Mouse (Mus musculus) midbrain, embryonic 15.5 days (tissue): Measurements from ENCODE around the gene G430095P16Rik. TPM values are rescaled to one million over a fixed set of nuclear protein-coding genes. Genes with fewer than 3 reads are reported as not detected.

Source experiments
- ATAC-seq: fragments of 200-750 bp; cut with Nextera tagmentation; replicated peaks from 2 replicates; pipeline ENCODE4 v1.8.0; 2017; ENCODE audit warnings: moderate TSS enrichment
- H3K27ac ChIP-seq: fragments of 300-500 bp; sonication (generic); 2 replicates; pipeline ENCODE4 v1.5.1; 2015; ENCODE audit warnings: mild to moderate bottlenecking, inconsistent platforms
- H3K27me3 ChIP-seq: fragments of 300-500 bp; sonication (generic); replicated peaks from 2 replicates; pipeline ENCODE4 v1.6.1; 2015; ENCODE audit warnings: inconsistent platforms
- H3K36me3 ChIP-seq: fragments of 300-500 bp; sonication (generic); replicated peaks from 2 replicates; pipeline ENCODE4 v1.6.1; 2015; ENCODE audit warnings: inconsistent platforms
- H3K4me1 ChIP-seq: fragments of 300-500 bp; sonication (generic); 2 replicates; pipeline ENCODE4 v1.6.1; 2015; ENCODE audit warnings: inconsistent platforms
- H3K4me2 ChIP-seq: fragments of 300-500 bp; sonication (generic); 2 replicates; pipeline ENCODE4 v1.6.1; 2015; ENCODE audit warnings: inconsistent platforms, mild to moderate bottlenecking, moderate library complexity
- H3K4me3 ChIP-seq: fragments of 300-500 bp; sonication (generic); 2 replicates; pipeline ENCODE4 v1.5.1; 2015; ENCODE audit warnings: mild to moderate bottlenecking, inconsistent platforms
- H3K9ac ChIP-seq: fragments of 300-500 bp; sonication (generic); 2 replicates; pipeline ENCODE4 v1.6.1; 2015; ENCODE audit warnings: mild to moderate bottlenecking, inconsistent platforms
- H3K9me3 ChIP-seq: fragments of 300-500 bp; sonication (generic); 2 replicates; pipeline ENCODE4 v1.6.1; 2016; ENCODE audit warnings: inconsistent platforms
- WGBS: fragments of 180-500 bp; shearing (Covaris S2); methylation state at CpG from one replicate; pipeline ENCODE4 v1.1.7; 2015; ENCODE audit warnings: mixed read lengths; 5-methylcytosine and 5-hydroxymethylcytosine counted together
- polyA plus RNA-seq: library from polyadenylated mRNA; unstranded; fragments of >200 nt; fragmentation: Nextera tagmentation; extraction: Ambion mirVana; gene quantifications from 2 replicates; pipeline ENCODE4 v1.2.1, GENCODE M21; 2015

Gene G430095P16Rik
- polyA plus RNA-seq, 1 experiment from 2014 or later, result 0.97 TPM

- Histone ChIP-seq H3K4me2 (no peak overlapping the region), H3K9me3 (no peaks in the 10 kb centered on the region), H3K27ac (no peak overlapping the region), H3K36me3 (no peaks in the 10 kb centered on the region), H3K4me1 (peaks cover 72% of the 10 kb centered on the region), H3K27me3 (peaks cover 69% of the 10 kb centered on the region), H3K9ac (no peak overlapping the region), H3K4me3 (no peak overlapping the region)
- 34% methylated on average over 13 of the region's 13 CpGs for WGBS
- no peak for ATAC-seq
Observed at GRCm38 (mm10) chr8:84740895-84741843, 18.4 kb downstream of the G430095P16Rik start.

- no peak overlapping the region for H3K4me3 ChIP-seq
- H3K27ac ChIP-seq, result peak overlapping the region; percentile 64
- H3K9ac ChIP-seq, result no peak overlapping the region; the same call in 1 of the 2 replicates
- H3K36me3 ChIP-seq, result no peaks in the 10 kb centered on the region
- H3K27me3 ChIP-seq, result peaks cover 69% of the 10 kb centered on the region
- no peaks in the 10 kb centered on the region for H3K9me3 ChIP-seq
- peak; percentile 15; the same call in 1 of the 2 replicates for ATAC-seq
- 6% methylated on average over 32 of the region's 32 CpGs for WGBS
- H3K4me1 ChIP-seq, result peaks cover 75% of the 10 kb centered on the region
- H3K4me2 ChIP-seq, result peak overlapping the region; percentile 10; the same call in 1 of the 2 replicates
Observed at GRCm38 (mm10) chr8:84742171-84743053, 19.6 kb downstream of the G430095P16Rik start.

DNA sequence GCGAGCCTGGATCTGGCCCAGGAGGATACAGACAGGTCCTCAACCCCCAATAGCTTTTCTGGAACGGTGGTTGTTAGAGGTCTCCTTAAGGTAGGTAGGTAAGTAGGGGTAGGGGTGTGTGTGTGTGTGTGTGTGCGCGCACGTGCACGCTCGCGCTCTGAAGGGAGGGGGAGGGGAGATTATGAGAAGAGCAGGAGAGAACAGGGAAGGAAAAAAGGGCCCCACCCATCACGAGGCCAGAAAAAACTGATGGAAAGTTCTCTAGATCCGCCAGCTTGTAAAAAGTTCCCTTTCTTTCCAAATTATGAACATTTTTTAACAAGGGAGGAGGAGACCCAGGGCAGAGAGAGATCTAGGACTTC, 20.2 kb downstream of the G430095P16Rik start:
- peak overlapping the region; percentile 64 for H3K27ac ChIP-seq

DNA sequence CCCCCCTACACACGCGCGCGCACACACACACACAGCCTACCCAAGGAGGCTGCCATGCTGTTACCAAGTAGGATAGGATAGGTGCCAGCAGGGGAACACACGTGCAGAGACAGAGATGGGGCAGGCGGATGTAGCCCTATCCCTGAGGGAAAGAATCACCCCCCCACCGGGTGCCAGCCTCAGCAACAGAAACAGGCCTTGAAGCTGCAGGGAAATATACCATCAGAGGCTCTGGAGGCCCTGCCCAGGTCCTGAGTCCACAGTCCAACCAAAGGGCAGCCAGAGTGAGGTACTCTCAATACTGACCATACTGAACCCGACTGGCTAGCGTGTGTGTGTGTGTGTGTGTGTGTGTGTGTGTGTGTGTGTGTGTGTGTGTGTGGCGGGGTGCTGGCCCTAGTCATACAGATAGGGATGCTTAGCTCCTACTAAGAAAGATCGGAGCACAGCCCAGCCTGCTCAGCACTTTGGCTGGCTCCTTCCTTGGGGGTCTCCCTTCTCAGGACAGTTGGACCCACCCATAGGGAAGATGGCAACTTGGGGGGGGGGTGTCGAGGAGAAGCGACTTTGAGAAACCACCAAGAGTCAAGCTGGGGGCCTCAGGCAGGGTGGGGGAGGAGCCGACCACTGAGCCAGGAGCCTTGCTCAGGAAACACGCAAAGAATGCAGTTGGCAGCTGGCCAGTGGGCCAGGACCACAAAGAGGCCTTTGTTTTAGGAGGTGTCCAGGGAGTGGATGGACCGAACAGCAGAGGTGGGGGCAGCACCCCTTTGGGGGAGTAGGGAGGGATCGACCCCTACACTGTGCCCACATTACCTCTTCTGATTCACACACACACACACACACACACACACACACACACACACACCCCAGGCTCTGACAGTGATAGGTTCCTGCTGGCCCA, 21.0 kb downstream of the G430095P16Rik start:
- Histone ChIP-seq H3K4me2 (no peak overlapping the region), H3K27ac (peak overlapping the region; percentile 64), H3K27me3 (peaks cover 66% of the 10 kb centered on the region), H3K9ac (no peak overlapping the region), H3K4me3 (no peak overlapping the region), H3K9me3 (no peaks in the 10 kb centered on the region), H3K4me1 (peaks cover 63% of the 10 kb centered on the region), H3K36me3 (no peaks in the 10 kb centered on the region)
- WGBS, result 6% methylated on average over 17 of the region's 17 CpGs
- peak; percentile 71 for ATAC-seq

More for the DNA sequence above, 20.2 kb downstream of the G430095P16Rik start:
- ATAC-seq, result no peak
- Histone ChIP-seq H3K4me3 (no peak overlapping the region), H3K9me3 (no peaks in the 10 kb centered on the region), H3K27me3 (peaks cover 69% of the 10 kb centered on the region), H3K36me3 (no peaks in the 10 kb centered on the region), H3K9ac (no peak overlapping the region), H3K4me2 (peak overlapping the region; percentile 10; the same call in 1 of the 2 replicates), H3K4me1 (peaks cover 69% of the 10 kb centered on the region)
- 8% methylated on average over 10 of the region's 10 CpGs for WGBS

DNA sequence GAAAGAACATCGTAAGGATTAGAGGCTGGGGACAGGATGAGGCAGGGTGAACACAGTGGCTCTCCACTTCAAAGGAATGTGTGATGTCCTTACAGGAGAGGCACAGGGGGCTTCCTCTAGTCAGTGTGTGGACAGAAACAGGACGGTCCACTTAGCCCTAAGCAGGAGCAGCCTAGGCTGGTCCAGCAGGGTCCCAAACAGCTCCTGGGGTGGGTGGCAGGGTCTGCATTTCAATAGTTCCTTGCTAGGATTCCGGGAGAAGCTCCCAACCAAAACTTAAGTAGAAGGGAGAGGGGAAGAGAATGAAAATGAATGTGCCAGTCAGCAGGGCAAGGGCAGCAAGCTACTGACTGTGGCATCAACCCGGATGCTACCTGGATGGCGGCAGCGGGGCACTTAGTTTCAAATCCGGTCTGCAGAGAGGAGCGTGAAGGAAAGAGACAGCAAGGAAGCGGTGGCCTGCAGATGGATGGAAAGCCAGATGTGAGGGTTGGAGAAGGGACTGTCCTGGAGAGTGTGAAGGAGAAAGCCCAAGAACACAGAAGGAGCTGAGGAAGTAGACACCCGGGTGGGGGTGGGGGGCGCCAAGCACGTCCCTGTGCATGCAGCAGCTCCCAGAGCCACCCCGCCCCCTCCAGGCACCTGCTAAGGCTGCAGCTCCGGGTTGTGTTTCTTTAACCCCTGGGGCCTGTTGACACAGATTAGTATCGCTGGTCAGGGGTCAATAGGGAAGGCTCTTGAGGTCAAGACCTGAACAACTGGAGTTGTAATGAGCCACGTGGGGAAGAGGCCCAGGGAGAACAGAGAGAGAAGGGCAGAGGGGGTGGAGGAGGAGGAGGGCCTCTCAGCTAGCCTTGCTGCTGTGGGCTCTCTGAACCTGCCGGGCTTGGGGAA, 22.5 kb downstream of the G430095P16Rik start:
- no peaks in the 10 kb centered on the region for H3K36me3 ChIP-seq
- H3K4me3 ChIP-seq, result no peak overlapping the region
- H3K4me2 ChIP-seq, result no peak overlapping the region
- 7% methylated on average over 17 of the region's 17 CpGs for WGBS
- peaks cover 63% of the 10 kb centered on the region for H3K27me3 ChIP-seq
- no peak for ATAC-seq
- no peak overlapping the region for H3K9ac ChIP-seq
- peak overlapping the region; percentile 63; the same call in 1 of the 2 replicates for H3K27ac ChIP-seq
- H3K4me1 ChIP-seq, result peaks cover 56% of the 10 kb centered on the region
- H3K9me3 ChIP-seq, result no peaks in the 10 kb centered on the region

GRCm38 (mm10) chr8:84749519-84749918, 26.7 kb downstream of the G430095P16Rik start:
- ATAC-seq, result no peak
- Histone ChIP-seq H3K27me3 (peaks cover 38% of the 10 kb centered on the region), H3K9ac (no peak overlapping the region)

DNA sequence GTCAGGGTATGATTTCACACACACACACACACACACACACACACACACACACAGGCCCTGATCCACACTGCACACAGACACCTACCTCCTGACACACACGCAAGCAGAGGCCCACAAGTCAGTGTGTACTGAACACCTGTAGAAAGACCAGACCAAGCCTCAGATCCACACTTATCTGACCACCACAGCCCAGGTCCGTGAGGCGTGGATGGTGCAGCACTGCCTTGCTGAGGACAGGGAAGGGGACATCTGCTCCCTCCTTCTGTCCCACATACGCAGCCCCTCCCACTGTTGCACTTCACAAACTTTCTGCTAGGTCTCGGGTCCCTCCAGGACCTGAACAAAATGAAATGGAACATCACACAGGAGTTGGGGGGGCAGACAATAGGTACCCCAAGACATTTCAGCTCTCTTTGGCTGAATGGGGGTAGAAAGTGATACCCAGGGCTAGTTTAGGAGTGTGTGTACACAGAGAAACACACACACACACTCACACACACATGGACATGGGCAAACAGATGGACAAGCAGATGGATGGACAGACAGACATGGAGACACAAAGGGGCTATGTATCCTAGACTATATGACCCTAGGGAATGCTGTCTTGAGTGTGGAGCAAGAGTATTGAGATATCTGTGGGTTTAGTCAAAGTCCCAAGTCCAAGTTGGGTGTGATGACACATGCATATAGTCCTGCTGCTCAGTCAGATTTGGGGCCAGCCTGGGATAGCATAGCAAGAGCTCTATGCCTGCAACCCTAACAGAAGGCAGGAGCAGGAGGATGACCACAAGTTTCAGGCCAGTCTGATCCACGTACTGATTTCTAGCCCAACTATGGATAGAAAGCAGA, 30.2 kb downstream of the G430095P16Rik start:
- Histone ChIP-seq H3K4me1 (peaks cover 10% of the 10 kb centered on the region; the same call in 1 of the 2 replicates), H3K9me3 (no peaks in the 10 kb centered on the region), H3K36me3 (no peaks in the 10 kb centered on the region), H3K4me2 (no peak overlapping the region), H3K4me3 (no peak overlapping the region), H3K27ac (no peak overlapping the region), H3K27me3 (peaks cover 25% of the 10 kb centered on the region), H3K9ac (no peak overlapping the region)
- no peak for ATAC-seq
- 84% methylated on average over 6 of the region's 6 CpGs for WGBS

More at GRCm38 (mm10) chr8:84749519-84749918, 26.7 kb downstream of the G430095P16Rik start:
- 0 out of 2 replicates have a peak overlapping the region, but pooled peaks have one; percentile 25 for H3K27ac ChIP-seq
- no peak overlapping the region for H3K4me2 ChIP-seq
- 69% methylated on average over 16 of the region's 16 CpGs for WGBS
- no peaks in the 10 kb centered on the region for H3K36me3 ChIP-seq
- H3K9me3 ChIP-seq, result no peaks in the 10 kb centered on the region
- H3K4me1 ChIP-seq, result peaks cover 31% of the 10 kb centered on the region
- no peak overlapping the region for H3K4me3 ChIP-seq

DNA sequence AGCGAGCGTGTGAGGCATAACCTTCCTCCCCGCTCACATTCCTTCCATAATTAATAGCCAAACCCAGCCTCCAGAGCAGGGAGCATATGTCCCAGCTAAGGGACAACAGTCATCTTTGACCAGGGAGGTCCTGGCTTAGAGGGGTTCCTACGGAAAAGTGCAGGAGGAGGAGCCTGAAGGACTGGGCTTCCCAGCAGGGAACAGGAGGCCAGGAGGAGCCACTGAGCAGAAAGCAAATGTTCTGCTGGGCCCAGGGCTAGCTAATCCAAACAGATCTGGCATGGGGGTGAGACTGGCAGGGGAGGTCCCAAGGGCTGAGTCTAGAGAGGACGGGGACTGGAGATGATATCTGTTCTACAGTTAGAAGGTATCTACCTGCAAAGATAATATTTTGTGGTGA, 34.7 kb downstream of the G430095P16Rik start:
- Histone ChIP-seq H3K4me1 (peaks cover 12% of the 10 kb centered on the region; the same call in 1 of the 2 replicates), H3K9me3 (no peaks in the 10 kb centered on the region), H3K27me3 (peaks cover 2% of the 10 kb centered on the region), H3K9ac (no peak overlapping the region), H3K4me3 (no peak overlapping the region), H3K27ac (no peak overlapping the region), H3K36me3 (no peaks in the 10 kb centered on the region), H3K4me2 (no peak overlapping the region)
- 45% methylated on average over 5 of the region's 5 CpGs for WGBS
- ATAC-seq, result no peak

DNA sequence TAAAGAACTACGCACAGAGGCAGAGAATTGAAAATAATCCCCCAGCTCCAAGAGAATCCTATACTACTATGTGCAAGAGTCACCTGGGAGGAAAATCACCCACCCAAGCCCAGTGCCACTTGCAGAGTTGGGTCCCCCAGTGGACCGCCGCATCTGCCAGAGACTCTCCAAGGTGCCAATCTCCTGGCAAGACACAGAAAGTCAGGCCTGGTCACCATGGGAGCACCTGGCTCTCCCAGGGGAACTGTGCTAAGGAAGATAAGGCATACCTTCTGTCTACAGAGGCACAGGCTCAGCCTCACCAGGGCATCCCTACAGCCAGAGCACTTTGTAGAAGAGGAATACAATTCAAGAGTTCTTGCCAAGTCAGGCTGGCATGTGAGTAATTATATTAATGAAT, 35.5 kb downstream of the G430095P16Rik start:
- Histone ChIP-seq H3K4me2 (no peak overlapping the region), H3K4me3 (no peak overlapping the region), H3K36me3 (no peaks in the 10 kb centered on the region), H3K27ac (no peak overlapping the region), H3K9ac (no peak overlapping the region), H3K9me3 (no peaks in the 10 kb centered on the region), H3K4me1 (peaks cover 12% of the 10 kb centered on the region; the same call in 1 of the 2 replicates), H3K27me3 (peaks cover 2% of the 10 kb centered on the region)
- 90% methylated on average over 3 of the region's 3 CpGs for WGBS
- no peak for ATAC-seq

GRCm38 (mm10) chr8:84759126-84759525, 36.3 kb downstream of the G430095P16Rik start:
- Histone ChIP-seq H3K9ac (no peak overlapping the region), H3K36me3 (no peaks in the 10 kb centered on the region), H3K4me3 (no peak overlapping the region), H3K27ac (no peak overlapping the region), H3K9me3 (no peaks in the 10 kb centered on the region), H3K4me1 (peaks cover 12% of the 10 kb centered on the region; the same call in 1 of the 2 replicates), H3K27me3 (peaks cover 2% of the 10 kb centered on the region; the same call in 1 of the 2 replicates), H3K4me2 (no peak overlapping the region)
- 67% methylated on average over 7 of the region's 7 CpGs for WGBS
- no peak for ATAC-seq
